Mouse (Mus musculus) c-Kit-negative CD71-positive TER-119-positive erythroid progenitor cells, embryonic 14.5 days (primary cell): ENCODE data around the gene Sf3b3.

Experiments
- DNase-seq: peaks from one replicate; pipeline ENCODE4 v3.0.0-alpha.2; 2013; ENCODE audit warnings: low read depth, low spot score

Gene Sf3b3

DNA sequence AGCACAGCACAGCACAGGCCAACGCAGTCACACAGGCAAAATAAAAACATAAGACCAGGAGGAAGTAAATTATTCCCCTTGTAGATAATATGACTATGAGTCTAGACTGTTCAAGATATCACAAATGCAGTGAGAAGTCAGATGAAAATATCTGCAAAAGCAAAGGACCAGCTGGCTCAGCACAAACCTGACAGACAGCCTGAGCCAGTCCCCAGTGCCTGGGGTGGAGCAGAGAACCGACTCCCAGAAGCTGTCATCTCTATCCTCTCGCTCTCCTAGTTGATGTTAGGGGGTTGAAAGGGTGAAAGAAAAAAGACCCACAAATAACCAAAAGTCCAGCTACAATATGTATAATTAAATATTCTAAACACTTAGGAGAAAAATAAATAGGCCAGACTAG lies 70.9 kb downstream of the Sf3b3 start:
- no peak for DNase-seq

GRCm38 (mm10) chr8:110775316-110775715 lies 71.3 kb downstream of the Sf3b3 start:
- DNase-seq = no peak

GRCm38 (mm10) chr8:110774725-110775124 lies 71.9 kb downstream of the Sf3b3 start:
- no peak for DNase-seq

GRCm38 (mm10) chr8:110774047-110774446 lies 72.5 kb downstream of the Sf3b3 start:
- no peak for DNase-seq

GRCm38 (mm10) chr8:110772452-110772851 lies 74.1 kb downstream of the Sf3b3 start:
- no peak for DNase-seq

GRCm38 (mm10) chr8:110767261-110767660 lies 79.3 kb downstream of the Sf3b3 start:
- DNase-seq = no peak

DNA sequence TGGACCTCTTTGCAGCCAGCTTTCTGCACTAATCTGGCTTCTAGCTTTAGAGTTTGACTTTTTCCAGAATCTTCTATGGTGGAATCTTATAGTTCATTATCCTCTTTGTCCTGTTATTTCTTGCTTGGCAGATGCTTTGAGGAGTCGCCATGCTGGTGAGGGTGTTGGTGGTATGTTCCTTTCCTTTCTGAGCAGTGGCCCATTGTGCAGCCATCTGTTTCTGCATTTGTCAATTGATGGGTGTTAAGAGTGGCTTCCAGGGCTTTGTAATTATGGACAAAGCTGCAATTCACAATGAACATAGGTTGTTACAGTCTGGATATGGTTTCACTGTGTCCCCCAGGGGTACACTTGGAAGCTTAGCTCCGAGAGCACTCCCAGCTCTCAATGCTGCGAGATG lies 81.9 kb downstream of the Sf3b3 start:
- DNase-seq = no peak

GRCm38 (mm10) chr8:110761988-110762387 lies 84.6 kb downstream of the Sf3b3 start:
- no peak for DNase-seq

DNA sequence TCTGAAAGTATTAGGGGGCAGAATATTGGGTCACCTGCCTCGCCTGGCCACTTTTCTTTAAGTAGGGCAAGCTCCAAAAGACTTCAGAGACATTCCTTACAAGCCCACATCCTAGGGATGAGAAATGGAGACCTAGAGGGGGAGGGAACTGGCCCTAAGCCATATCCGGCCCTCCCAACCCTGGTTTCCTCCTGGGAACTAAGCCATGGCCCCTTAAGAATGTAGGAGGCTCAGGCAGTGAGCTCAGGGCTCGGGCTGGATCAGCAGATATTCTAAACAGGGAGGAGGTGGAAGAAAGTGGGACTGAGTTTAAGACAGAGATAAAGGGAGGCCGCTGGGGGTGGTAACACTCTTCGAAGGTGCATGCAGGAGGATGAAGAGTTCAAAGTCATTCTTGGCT lies 85.4 kb downstream of the Sf3b3 start:
- no peak for DNase-seq

GRCm38 (mm10) chr8:110760280-110760940 lies 86.2 kb downstream of the Sf3b3 start:
- DNase-seq = no peak
